Mouse (Mus musculus) limb, embryonic 14.5 days (tissue): ENCODE measurements around the gene Mras. TPM values are rescaled to one million over a fixed set of nuclear protein-coding genes. Genes with fewer than 3 reads are reported as not detected.

Source experiments
- ATAC-seq: fragments of 200-750 bp; cut with Nextera tagmentation; 2 replicates; pipeline ENCODE4 v1.8.0; 2017; ENCODE audit warnings: low read depth, moderate number of reproducible peaks, moderate TSS enrichment; ENCODE audit not compliant: low FRiP score
- DNase-seq: peaks from one replicate; pipeline ENCODE4 v3.0.0-alpha.2; 2015; ENCODE audit warnings: low spot score
- H3K27ac ChIP-seq: fragments of 300-500 bp; sonication (generic); replicated peaks from 2 replicates; pipeline ENCODE4 v1.5.1; 2014; ENCODE audit warnings: low read depth, mild to moderate bottlenecking, low read length, moderate library complexity, mixed read lengths
- H3K27me3 ChIP-seq: fragments of 300-500 bp; sonication (generic); 2 replicates; pipeline ENCODE4 v1.6.1; 2014; ENCODE audit warnings: low read length, mixed read lengths; ENCODE audit not compliant: control insufficient read depth, insufficient read depth
- H3K36me3 ChIP-seq: fragments of 300-500 bp; sonication (generic); 2 replicates; pipeline ENCODE4 v1.6.1; 2014; ENCODE audit warnings: mild to moderate bottlenecking, low read length, moderate library complexity, mixed read lengths; ENCODE audit not compliant: control insufficient read depth, insufficient read depth
- H3K4me1 ChIP-seq: fragments of 300-500 bp; sonication (generic); 2 replicates; pipeline ENCODE4 v1.6.1; 2014; ENCODE audit warnings: antibody characterized with exemption, low read length, mixed read lengths; ENCODE audit not compliant: control insufficient read depth, insufficient read depth
- H3K4me2 ChIP-seq: fragments of 300-500 bp; sonication (generic); replicated peaks from 2 replicates; pipeline ENCODE4 v1.6.1; 2014; ENCODE audit warnings: low read depth, mild to moderate bottlenecking, low read length, moderate library complexity; ENCODE audit not compliant: severe bottlenecking
- H3K4me3 ChIP-seq: fragments of 300-500 bp; sonication (generic); replicated peaks from 2 replicates; pipeline ENCODE4 v1.5.1; 2014; ENCODE audit warnings: low read length
- H3K9ac ChIP-seq: fragments of 300-500 bp; sonication (generic); 2 replicates; pipeline ENCODE4 v1.6.1; 2014; ENCODE audit warnings: mild to moderate bottlenecking, low read depth, low read length, moderate library complexity; ENCODE audit not compliant: severe bottlenecking
- H3K9me3 ChIP-seq: fragments of 300-500 bp; sonication (generic); 2 replicates; pipeline ENCODE4 v1.6.1; 2016; ENCODE audit warnings: low read length; ENCODE audit not compliant: control insufficient read depth
- POLR2A ChIP-seq: fragments of 200-500 bp; IDR thresholded peaks from 2 replicates; pipeline ENCODE4 v1.8.0; 2012; ENCODE audit warnings: inconsistent platforms, mild to moderate bottlenecking, moderate library complexity, borderline replicate concordance; ENCODE audit not compliant: insufficient read depth, insufficient read length; ENCODE audit errors: extremely low read depth
- WGBS: fragments of 180-500 bp; shearing (Covaris S2); extraction: QIAGEN DNeasy Blood & Tissue Kit; methylation state at CpG from one replicate; pipeline ENCODE4 v1.1.7; 2014; 5-methylcytosine and 5-hydroxymethylcytosine counted together
- polyA plus RNA-seq, 2 experiments: library from polyadenylated mRNA; depleted of rRNA in 1 of 2; stranded (reverse) in 1 of 2; unstranded in 1 of 2; fragments of >200 nt; fragmentation: Nextera tagmentation in 1 of 2; extraction: Ambion mirVana in 1 of 2; gene quantifications; 2 replicates each; pipeline versions ENCODE4 v1.2.1 to v1.2.3; 2012 to 2014

Gene Mras
- polyA plus RNA-seq, 2 experiments = 23.3 to 23.7 TPM

DNA sequence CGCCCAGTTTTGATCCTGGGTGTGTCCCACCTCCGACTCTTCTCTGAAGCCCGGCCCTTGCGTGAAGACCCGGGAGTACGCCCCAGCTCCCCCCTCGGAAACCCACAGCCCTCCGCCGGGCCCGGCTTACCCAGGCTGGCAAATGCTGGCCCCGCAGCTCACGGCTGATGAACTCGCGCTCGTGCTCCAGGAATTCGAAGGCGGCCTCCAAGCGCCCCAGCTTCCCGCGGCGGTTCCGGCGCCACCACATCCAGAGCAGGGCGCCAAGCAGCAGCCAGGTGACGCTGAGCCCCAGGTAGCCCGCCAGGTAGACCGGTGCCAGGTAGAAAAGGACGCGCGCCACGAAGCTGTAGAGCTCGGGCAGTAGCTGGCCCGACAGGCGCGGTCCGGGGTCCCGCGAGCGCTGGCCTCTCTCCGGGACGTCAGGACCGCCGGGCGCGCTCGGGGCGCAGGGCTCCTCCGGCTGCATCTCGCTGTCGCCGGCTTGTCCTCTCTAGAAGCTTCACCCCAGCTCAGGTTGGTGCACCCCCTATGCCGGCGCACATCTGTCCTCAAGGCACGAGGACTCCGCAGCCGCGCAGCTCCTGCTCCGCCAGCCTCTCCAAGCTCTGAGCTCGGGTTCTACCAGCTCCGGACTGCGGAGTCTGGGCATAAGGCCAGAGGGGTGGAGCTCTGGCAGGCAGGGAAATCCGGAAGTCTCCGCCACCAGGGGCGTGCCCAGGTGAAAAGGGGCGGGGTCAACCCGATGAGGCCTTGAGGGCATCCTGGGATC is 79.1 kb downstream of the Mras start, which contains the start of gene Esyt3:
TSS of gene Esyt3 (minus strand) at position 637 of the 772 bp plus-strand sequence.
- Histone ChIP-seq H3K4me3 (peak within 1 kb of the TSS; percentile 48), H3K9ac (peak within 1 kb of the TSS; percentile 50), H3K27me3 (peaks cover 36% of the 10 kb centered on the region), H3K9me3 (no peaks in the 10 kb centered on the region), H3K27ac (no peak within 1 kb of the TSS), H3K4me2 (peak within 1 kb of the TSS; percentile 99), H3K36me3 (no peaks in the 10 kb centered on the region), H3K4me1 (peaks cover 9% of the 10 kb centered on the region; the same call in 1 of the 2 replicates)
- TF ChIP-seq POLR2A = no peak
- 0% methylated on average over 50 of the region's 66 CpGs for WGBS
- ATAC-seq = peak; percentile 55
- peak; percentile 59 for DNase-seq

DNA sequence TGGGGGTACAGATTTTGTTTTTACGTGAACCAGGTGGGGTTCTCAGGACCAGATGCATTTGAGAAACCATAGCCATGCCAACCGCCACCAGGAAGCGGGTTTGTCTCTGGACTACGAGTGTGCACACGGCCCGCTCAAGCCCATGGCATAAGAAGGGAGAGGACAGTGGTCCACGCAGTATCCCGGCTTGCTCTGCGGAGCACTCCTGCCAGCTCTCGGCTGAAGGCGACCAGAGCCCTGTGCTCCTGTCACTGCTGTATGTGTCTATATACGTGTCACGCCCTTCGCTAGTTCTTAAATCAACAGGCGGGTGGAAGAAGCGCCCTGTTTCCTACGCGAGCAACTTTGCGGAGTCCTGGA is 79.6 kb downstream of the Mras start:
- peaks cover 36% of the 10 kb centered on the region for H3K27me3 ChIP-seq
- ATAC-seq = no peak

DNA sequence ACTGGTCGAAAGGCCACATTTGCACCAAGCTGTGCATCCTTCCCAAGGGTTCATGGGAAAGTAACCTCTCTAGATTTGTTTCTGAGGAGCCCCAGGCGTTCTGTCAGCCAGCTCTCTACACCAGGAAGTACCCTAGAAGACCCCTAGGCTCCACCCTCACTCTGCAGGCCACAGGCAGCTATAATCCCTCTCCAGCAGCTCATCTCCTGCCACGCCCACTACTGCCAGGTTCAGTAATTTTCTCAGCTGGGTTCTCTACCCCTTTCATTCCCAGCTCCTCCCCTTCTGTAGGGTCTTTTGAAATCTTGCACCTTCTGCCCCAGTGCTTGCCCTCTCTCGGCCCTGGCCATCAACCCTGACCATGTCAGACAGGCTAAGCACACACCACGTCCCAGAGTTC is 81.2 kb downstream of the Mras start:
- Histone ChIP-seq H3K4me2 (no peak overlapping the region), H3K9me3 (no peaks in the 10 kb centered on the region), H3K9ac (no peak overlapping the region), H3K4me1 (peaks cover 9% of the 10 kb centered on the region; the same call in 1 of the 2 replicates), H3K27me3 (peaks cover 36% of the 10 kb centered on the region), H3K4me3 (no peak overlapping the region), H3K27ac (no peak overlapping the region), H3K36me3 (no peaks in the 10 kb centered on the region)
- DNase-seq (no peak), ATAC-seq (no peak)
- WGBS = 17% methylated on average over 5 of the region's 5 CpGs
- no peak for TF ChIP-seq POLR2A

More for the DNA sequence above, 79.6 kb downstream of the Mras start:
- H3K4me2 ChIP-seq = peak overlapping the region; percentile 99
- H3K36me3 ChIP-seq = no peaks in the 10 kb centered on the region
- H3K27ac ChIP-seq = no peak overlapping the region
- DNase-seq = no peak
- H3K9me3 ChIP-seq = no peaks in the 10 kb centered on the region
- peaks cover 9% of the 10 kb centered on the region; the same call in 1 of the 2 replicates for H3K4me1 ChIP-seq
- WGBS = 6% methylated on average over 19 of the region's 19 CpGs
- no peak for TF ChIP-seq POLR2A
- H3K4me3 ChIP-seq = peak overlapping the region; percentile 48
- peak overlapping the region; percentile 50 for H3K9ac ChIP-seq

DNA sequence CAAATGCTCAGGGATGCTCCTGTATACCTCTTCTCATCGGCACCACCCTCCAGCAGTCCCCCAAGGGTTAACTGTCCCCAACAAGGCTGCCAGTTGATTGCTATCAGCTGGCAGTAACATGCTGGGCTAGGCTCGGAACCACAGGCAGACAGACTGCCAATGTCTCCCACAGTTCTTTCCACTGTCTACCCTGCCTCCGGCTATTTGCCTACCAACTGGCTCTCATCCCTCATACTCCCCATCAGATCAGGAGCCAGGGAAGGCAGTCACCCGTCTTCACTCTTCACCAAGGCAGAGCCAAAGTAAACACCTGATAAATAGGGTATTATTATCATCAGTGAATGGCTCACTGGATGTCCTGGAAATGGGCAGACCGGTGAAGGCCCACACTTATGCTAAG is 82.4 kb downstream of the Mras start:
- Histone ChIP-seq H3K27me3 (peaks cover 36% of the 10 kb centered on the region), H3K4me1 (peaks cover 9% of the 10 kb centered on the region; the same call in 1 of the 2 replicates), H3K36me3 (no peaks in the 10 kb centered on the region), H3K9ac (no peak overlapping the region), H3K4me3 (no peak overlapping the region), H3K27ac (no peak overlapping the region), H3K9me3 (no peaks in the 10 kb centered on the region), H3K4me2 (no peak overlapping the region)
- no peak for TF ChIP-seq POLR2A
- ATAC-seq (no peak), DNase-seq (no peak)
- WGBS = 56% methylated on average over 5 of the region's 5 CpGs

DNA sequence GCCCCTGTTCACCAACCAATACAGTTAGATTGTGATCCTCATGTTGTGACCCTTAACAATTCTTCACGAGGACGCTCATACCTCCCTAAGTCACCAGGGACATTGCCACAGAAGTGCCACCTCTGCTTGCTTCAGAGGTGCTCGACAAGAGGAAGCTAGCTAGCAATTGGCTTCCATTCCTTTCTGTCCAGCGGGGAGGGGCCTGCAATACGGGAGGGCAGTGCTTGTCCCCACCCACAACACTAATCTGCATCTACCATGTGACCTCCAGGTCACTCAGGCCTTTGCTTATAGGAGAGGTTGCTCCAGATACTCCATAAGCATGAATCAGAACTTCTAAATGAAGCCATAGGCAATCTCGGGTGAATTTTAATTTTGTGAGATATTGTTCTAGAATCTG is 83.8 kb downstream of the Mras start:
- no peaks in the 10 kb centered on the region for H3K36me3 ChIP-seq
- H3K9ac ChIP-seq = no peak overlapping the region
- no peak overlapping the region for H3K4me2 ChIP-seq
- 60% methylated on average over 6 of the region's 6 CpGs for whole genome bisulfite sequencing
- no peaks in the 10 kb centered on the region for H3K9me3 ChIP-seq
- peaks cover 25% of the 10 kb centered on the region for H3K27me3 ChIP-seq
- peaks cover 7% of the 10 kb centered on the region; the same call in 1 of the 2 replicates for H3K4me1 ChIP-seq
- no peak overlapping the region for H3K27ac ChIP-seq
- no peak overlapping the region for H3K4me3 ChIP-seq
- ATAC-seq (no peak), DNase-seq (no peak)
- no peak for TF ChIP-seq POLR2A

DNA sequence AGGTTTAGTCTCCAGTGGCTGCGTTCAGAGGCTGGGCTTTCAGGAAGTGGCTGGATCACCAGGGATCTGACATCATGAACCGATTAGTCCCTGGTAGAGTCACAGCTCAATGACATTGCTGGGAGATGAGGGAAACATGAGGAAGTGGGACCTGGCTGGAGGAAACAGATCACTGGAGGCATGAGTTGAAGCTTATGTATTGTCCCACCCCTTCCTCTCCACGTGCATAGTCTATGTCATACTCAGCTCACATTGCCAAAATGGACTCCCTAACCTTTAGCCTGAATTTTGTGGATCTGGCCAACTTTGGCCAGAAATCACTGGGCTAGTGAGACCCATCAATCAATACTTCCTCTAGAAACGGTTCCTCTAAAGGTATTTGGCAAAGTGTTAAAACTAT is 84.2 kb downstream of the Mras start:
- Histone ChIP-seq H3K27ac (no peak overlapping the region), H3K9ac (no peak overlapping the region), H3K4me1 (peaks cover 7% of the 10 kb centered on the region; the same call in 1 of the 2 replicates), H3K27me3 (peaks cover 21% of the 10 kb centered on the region), H3K4me3 (no peak overlapping the region), H3K9me3 (no peaks in the 10 kb centered on the region), H3K4me2 (no peak overlapping the region), H3K36me3 (no peaks in the 10 kb centered on the region)
- ATAC-seq = no peak
- DNase-seq = no peak
- TF ChIP-seq POLR2A = no peak
- 68% methylated on average over 4 of the region's 4 CpGs for WGBS
